Mouse (Mus musculus): ENCODE results near the gene Cux2. TPM values are rescaled to one million over a fixed set of nuclear protein-coding genes. Genes with fewer than 3 reads are reported as not detected.
A peak's percentile ranks its signal among the peaks of the same experiment; 100 is the strongest.

The Cux2 gene
- polyA plus RNA-seq, 1 experiment from 2014 or later, result 11.3 TPM

- Histone ChIP-seq H3K4me3 (ENCODE audit: low read depth, low read length) (peak overlapping the region; percentile 8; the same call in 1 of the 2 replicates), H3K4me1 (replicated peaks; ENCODE audit: control insufficient read depth, insufficient read depth, low read length) (peaks cover 31% of the 10 kb centered on the region), H3K27ac (ENCODE audit: low read depth, low read length) (no peak overlapping the region), H3K9ac (ENCODE audit: low read length) (no peak overlapping the region), H3K9me3 (ENCODE audit: control insufficient read depth, low read length) (no peaks in the 10 kb centered on the region), H3K36me3 (ENCODE audit: control insufficient read depth, insufficient read depth, low read length) (no peaks in the 10 kb centered on the region), H3K27me3 (ENCODE audit: control insufficient read depth, insufficient read depth, low read length) (peaks cover 5% of the 10 kb centered on the region; the same call in 1 of the 2 replicates), H3K4me2 (ENCODE audit: low read depth, low read length, severe bottlenecking) (peak overlapping the region; percentile 52)
- WGBS, result 19% methylated on average over 28 of the region's 28 CpGs
- ATAC-seq (replicated peaks; ENCODE audit: low FRiP score), result peak; percentile 21; the same call in 1 of the 2 replicates
- no peak for DNase-seq (ENCODE audit: low spot score)
Measured at GRCm38 (mm10) chr5:121925751-121926542, 124.0 kb downstream of the Cux2 start.

- H3K27me3 ChIP-seq (ENCODE audit: control insufficient read depth, insufficient read depth, low read length), result peaks cover 5% of the 10 kb centered on the region; the same call in 1 of the 2 replicates
- H3K4me3 ChIP-seq (ENCODE audit: low read depth, low read length), result peak overlapping the region; percentile 8; the same call in 1 of the 2 replicates
- WGBS, result 14% methylated on average over 23 of the region's 23 CpGs
- peaks cover 31% of the 10 kb centered on the region for H3K4me1 ChIP-seq (replicated peaks; ENCODE audit: control insufficient read depth, insufficient read depth, low read length)
- ATAC-seq (replicated peaks; ENCODE audit: low FRiP score), result no peak
- H3K36me3 ChIP-seq (ENCODE audit: control insufficient read depth, insufficient read depth, low read length), result no peaks in the 10 kb centered on the region
- no peaks in the 10 kb centered on the region for H3K9me3 ChIP-seq (ENCODE audit: control insufficient read depth, low read length)
- no peak overlapping the region for H3K9ac ChIP-seq (ENCODE audit: low read length)
- DNase-seq (ENCODE audit: low spot score), result no peak
- peak overlapping the region; percentile 52 for H3K4me2 ChIP-seq (ENCODE audit: low read depth, low read length, severe bottlenecking)
- H3K27ac ChIP-seq (ENCODE audit: low read depth, low read length), result no peak overlapping the region
Measured at GRCm38 (mm10) chr5:121925291-121925690, 124.6 kb downstream of the Cux2 start.

GRCm38 (mm10) chr5:121924423-121924822, 125.5 kb downstream of the Cux2 start:
- no peaks in the 10 kb centered on the region for H3K36me3 ChIP-seq (ENCODE audit: control insufficient read depth, insufficient read depth, low read length)
- no peaks in the 10 kb centered on the region for H3K9me3 ChIP-seq (ENCODE audit: control insufficient read depth, low read length)
- H3K4me2 ChIP-seq (ENCODE audit: low read depth, low read length, severe bottlenecking), result no peak overlapping the region
- no peak overlapping the region for H3K9ac ChIP-seq (ENCODE audit: low read length)
- H3K4me1 ChIP-seq (replicated peaks; ENCODE audit: control insufficient read depth, insufficient read depth, low read length), result peaks cover 31% of the 10 kb centered on the region
- no peak overlapping the region for H3K27ac ChIP-seq (ENCODE audit: low read depth, low read length)
- DNase-seq (ENCODE audit: low spot score), result no peak
- no peak for ATAC-seq (replicated peaks; ENCODE audit: low FRiP score)
- 5% methylated on average over 9 of the region's 9 CpGs for WGBS
- H3K4me3 ChIP-seq (ENCODE audit: low read depth, low read length), result no peak overlapping the region
- peaks cover 5% of the 10 kb centered on the region; the same call in 1 of the 2 replicates for H3K27me3 ChIP-seq (ENCODE audit: control insufficient read depth, insufficient read depth, low read length)

- DNase-seq (ENCODE audit: low spot score), result no peak
- WGBS, result 86% methylated on average over 17 of the region's 17 CpGs
- H3K4me3 ChIP-seq (ENCODE audit: low read depth, low read length), result no peak overlapping the region
- no peak overlapping the region for H3K4me2 ChIP-seq (ENCODE audit: low read depth, low read length, severe bottlenecking)
- ATAC-seq (replicated peaks; ENCODE audit: low FRiP score), result no peak
- no peak overlapping the region for H3K27ac ChIP-seq (ENCODE audit: low read depth, low read length)
- peaks cover 5% of the 10 kb centered on the region; the same call in 1 of the 2 replicates for H3K27me3 ChIP-seq (ENCODE audit: control insufficient read depth, insufficient read depth, low read length)
- no peaks in the 10 kb centered on the region for H3K9me3 ChIP-seq (ENCODE audit: control insufficient read depth, low read length)
- no peak overlapping the region for H3K9ac ChIP-seq (ENCODE audit: low read length)
- no peaks in the 10 kb centered on the region for H3K36me3 ChIP-seq (ENCODE audit: control insufficient read depth, insufficient read depth, low read length)
- peaks cover 29% of the 10 kb centered on the region for H3K4me1 ChIP-seq (replicated peaks; ENCODE audit: control insufficient read depth, insufficient read depth, low read length)
Measured at GRCm38 (mm10) chr5:121922942-121923826, 126.7 kb downstream of the Cux2 start.

GRCm38 (mm10) chr5:121919216-121919615, 130.7 kb downstream of the Cux2 start:
- WGBS, result 86% methylated on average over 7 of the region's 7 CpGs
- Histone ChIP-seq H3K9ac (ENCODE audit: low read length) (no peak overlapping the region), H3K4me3 (ENCODE audit: low read depth, low read length) (no peak overlapping the region), H3K4me1 (replicated peaks; ENCODE audit: control insufficient read depth, insufficient read depth, low read length) (peaks cover under 1% of the 10 kb centered on the region; the same call in 1 of the 2 replicates), H3K27me3 (ENCODE audit: control insufficient read depth, insufficient read depth, low read length) (peaks cover 2% of the 10 kb centered on the region; the same call in 1 of the 2 replicates), H3K27ac (ENCODE audit: low read depth, low read length) (no peak overlapping the region), H3K9me3 (ENCODE audit: control insufficient read depth, low read length) (no peaks in the 10 kb centered on the region), H3K4me2 (ENCODE audit: low read depth, low read length, severe bottlenecking) (no peak overlapping the region), H3K36me3 (ENCODE audit: control insufficient read depth, insufficient read depth, low read length) (no peaks in the 10 kb centered on the region)
- ATAC-seq (replicated peaks; ENCODE audit: low FRiP score), result no peak
- no peak for DNase-seq (ENCODE audit: low spot score)

GRCm38 (mm10) chr5:121916813-121917212, 133.1 kb downstream of the Cux2 start:
- no peak overlapping the region for H3K27ac ChIP-seq (ENCODE audit: low read depth, low read length)

GRCm38 (mm10) chr5:121913999-121914398, 135.9 kb downstream of the Cux2 start:
- no peaks in the 10 kb centered on the region for H3K9me3 ChIP-seq (ENCODE audit: control insufficient read depth, low read length)
- no peaks in the 10 kb centered on the region for H3K36me3 ChIP-seq (ENCODE audit: control insufficient read depth, insufficient read depth, low read length)
- H3K9ac ChIP-seq (ENCODE audit: low read length), result no peak overlapping the region; the same call in 1 of the 2 replicates
- no peaks in the 10 kb centered on the region for H3K4me1 ChIP-seq (replicated peaks; ENCODE audit: control insufficient read depth, insufficient read depth, low read length)
- ATAC-seq (replicated peaks; ENCODE audit: low FRiP score) (0 out of 2 replicates have a peak, but pooled peaks have one; percentile 12), DNase-seq (ENCODE audit: low spot score) (no peak)
- H3K4me2 ChIP-seq (ENCODE audit: low read depth, low read length, severe bottlenecking), result no peak overlapping the region
- H3K27me3 ChIP-seq (ENCODE audit: control insufficient read depth, insufficient read depth, low read length), result no peaks in the 10 kb centered on the region
- H3K27ac ChIP-seq (ENCODE audit: low read depth, low read length), result no peak overlapping the region
- WGBS, result 53% methylated on average over 23 of the region's 23 CpGs
- no peak overlapping the region for H3K4me3 ChIP-seq (ENCODE audit: low read depth, low read length)

More at GRCm38 (mm10) chr5:121916813-121917212, 133.1 kb downstream of the Cux2 start:
- WGBS, result 82% methylated on average over 4 of the region's 4 CpGs
- Histone ChIP-seq H3K9ac (ENCODE audit: low read length) (no peak overlapping the region), H3K4me2 (ENCODE audit: low read depth, low read length, severe bottlenecking) (no peak overlapping the region), H3K36me3 (ENCODE audit: control insufficient read depth, insufficient read depth, low read length) (no peaks in the 10 kb centered on the region), H3K4me3 (ENCODE audit: low read depth, low read length) (no peak overlapping the region), H3K9me3 (ENCODE audit: control insufficient read depth, low read length) (no peaks in the 10 kb centered on the region), H3K27me3 (ENCODE audit: control insufficient read depth, insufficient read depth, low read length) (no peaks in the 10 kb centered on the region), H3K4me1 (replicated peaks; ENCODE audit: control insufficient read depth, insufficient read depth, low read length) (no peaks in the 10 kb centered on the region)
- no peak for DNase-seq (ENCODE audit: low spot score)
- no peak for ATAC-seq (replicated peaks; ENCODE audit: low FRiP score)

- no peak overlapping the region for H3K4me3 ChIP-seq (ENCODE audit: low read depth, low read length)
- no peak overlapping the region for H3K27ac ChIP-seq (ENCODE audit: low read depth, low read length)
- no peaks in the 10 kb centered on the region for H3K9me3 ChIP-seq (ENCODE audit: control insufficient read depth, low read length)
- H3K9ac ChIP-seq (ENCODE audit: low read length), result no peak overlapping the region
- H3K36me3 ChIP-seq (ENCODE audit: control insufficient read depth, insufficient read depth, low read length), result no peaks in the 10 kb centered on the region
- no peaks in the 10 kb centered on the region; the same call in 1 of the 2 replicates for H3K4me1 ChIP-seq (replicated peaks; ENCODE audit: control insufficient read depth, insufficient read depth, low read length)
- H3K4me2 ChIP-seq (ENCODE audit: low read depth, low read length, severe bottlenecking), result no peak overlapping the region
- H3K27me3 ChIP-seq (ENCODE audit: control insufficient read depth, insufficient read depth, low read length), result no peaks in the 10 kb centered on the region
- WGBS, result 83% methylated on average over 21 of the region's 21 CpGs
- ATAC-seq (replicated peaks; ENCODE audit: low FRiP score) (no peak), DNase-seq (ENCODE audit: low spot score) (no peak)
Measured at GRCm38 (mm10) chr5:121909226-121909985, 140.5 kb downstream of the Cux2 start.
